In genomic region chr19:5727701-5728100, GRCm38 (mm10) we compare ENCODE assay signal across 8 mouse cellular contexts. TPM values are rescaled to one million over a fixed set of nuclear protein-coding genes. Genes with fewer than 3 reads are reported as not detected.
DNase-seq lines count a peak whose midpoint lies in the region; ATAC-seq and TF ChIP-seq lines count a peak whose summit lies in the region.

No protein-coding gene starts in this region.

- 5% methylated on average over 14 of the region's 14 CpGs for WGBS in forebrain, embryonic 10.5 days
- 1% methylated on average over 14 of the region's 14 CpGs for WGBS in heart, postnatal 0 days
- WGBS in liver, embryonic 15.5 days (ENCODE audit: insufficient replicate concordance), result 2% methylated on average over 14 of the region's 14 CpGs
- 2% methylated on average over 14 of the region's 14 CpGs for WGBS in stomach, embryonic 14.5 days

- peak overlapping the region; percentile 35 for H3ac ChIP-seq in C2C12 (ENCODE audit: control insufficient read depth, insufficient read length, low read depth)

- peak; percentile 40; the same call in 1 of the 2 replicates for TF ChIP-seq EP300 in heart, postnatal 0 days (IDR thresholded peaks at IDR 0.05; ENCODE audit: low read depth)

- no peaks in the 10 kb centered on the region for H3K9me3 ChIP-seq in forebrain, embryonic 10.5 days
- H3K9me3 ChIP-seq in heart, postnatal 0 days (replicated peaks; ENCODE audit: control insufficient read depth, low read length), result no peaks in the 10 kb centered on the region
- no peaks in the 10 kb centered on the region for H3K9me3 ChIP-seq in liver, embryonic 15.5 days (replicated peaks)
- H3K9me3 ChIP-seq in stomach, embryonic 14.5 days (ENCODE audit: control insufficient read depth, low read depth, low read length), result no peaks in the 10 kb centered on the region

- H3K4me1 ChIP-seq in brown adipose tissue, adult 24 weeks (ENCODE audit: control insufficient read depth, insufficient read depth, insufficient read length, low read length), result peaks cover 17% of the 10 kb centered on the region
- H3K4me1 ChIP-seq in forebrain, embryonic 10.5 days, result peaks cover 77% of the 10 kb centered on the region
- peaks cover 35% of the 10 kb centered on the region for H3K4me1 ChIP-seq in heart, postnatal 0 days (ENCODE audit: control insufficient read depth, insufficient read depth)
- peaks cover 82% of the 10 kb centered on the region for H3K4me1 ChIP-seq in liver, embryonic 15.5 days (replicated peaks)
- peaks cover 48% of the 10 kb centered on the region for H3K4me1 ChIP-seq in stomach, embryonic 14.5 days (ENCODE audit: control insufficient read depth, insufficient read depth, low read length)

- H3K4me2 ChIP-seq in heart, postnatal 0 days (ENCODE audit: low read depth, low read length), result peak overlapping the region; percentile 86
- peak overlapping the region; percentile 96 for H3K4me2 ChIP-seq in liver, embryonic 15.5 days
- H3K4me2 ChIP-seq in stomach, embryonic 14.5 days (replicated peaks; ENCODE audit: low read depth, low read length), result peak overlapping the region; percentile 96

- DNase-seq in forebrain, embryonic 10.5 days (ENCODE audit: extremely low spot score, low spot score), result peak; percentile 89
- peak; percentile 78 for DNase-seq in heart, postnatal 0 days (ENCODE audit: low spot score)
- peak; percentile 87 to 93 for DNase-seq in kidney, postnatal 25 days
- peak; percentile 90 for DNase-seq in neural tube, embryonic 10.5 days (ENCODE audit: extremely low spot score, low spot score)

- H3K27ac ChIP-seq in brown adipose tissue, adult 24 weeks (replicated peaks; ENCODE audit: low read depth, low read length), result peak overlapping the region; percentile 61
- H3K27ac ChIP-seq in forebrain, embryonic 10.5 days, result peak overlapping the region; percentile 49
- peak overlapping the region; percentile 95 for H3K27ac ChIP-seq in heart, postnatal 0 days (ENCODE audit: low read depth)
- peak overlapping the region; percentile 98 for H3K27ac ChIP-seq in liver, embryonic 15.5 days (replicated peaks)
- peak overlapping the region; percentile 48; the same call in 1 of the 2 replicates for H3K27ac ChIP-seq in stomach, embryonic 14.5 days (ENCODE audit: low read length)

- peaks cover 48% of the 10 kb centered on the region for H3K79me3 ChIP-seq in C2C12 (ENCODE audit: low read depth)

- H3K9ac ChIP-seq in heart, postnatal 0 days (replicated peaks; ENCODE audit: low read depth, low read length), result peak overlapping the region; percentile 21; the same call in 1 of the 2 replicates
- peak overlapping the region; percentile 97 for H3K9ac ChIP-seq in liver, embryonic 15.5 days
- H3K9ac ChIP-seq in stomach, embryonic 14.5 days (replicated peaks; ENCODE audit: low read depth, low read length), result peak overlapping the region; percentile 91; the same call in 1 of the 2 replicates

- ATAC-seq in heart, postnatal 0 days (ENCODE audit: insufficient read depth, low read depth), result no peak
- no peak for ATAC-seq in liver, embryonic 15.5 days (ENCODE audit: insufficient read depth)
- ATAC-seq in stomach, embryonic 14.5 days (ENCODE audit: insufficient number of reproducible peaks, insufficient read depth, low FRiP score, low read depth), result no peak

- TF ChIP-seq CTCF in C2C12 (IDR thresholded peaks at IDR 0.05; ENCODE audit: control insufficient read depth, insufficient read depth, insufficient read length), result peak; percentile 71
- TF ChIP-seq CTCF in heart, postnatal 0 days (IDR thresholded peaks at IDR 0.05; ENCODE audit: low read depth), result peak; percentile 95

- H3K4me3 ChIP-seq in C2C12 (ENCODE audit: insufficient read depth, poor library complexity, severe bottlenecking), result peak overlapping the region; percentile 85
- H3K4me3 ChIP-seq in brown adipose tissue, adult 24 weeks (ENCODE audit: insufficient read depth, low read depth, low read length), result peak overlapping the region; percentile 82
- peak overlapping the region; percentile 88 for H3K4me3 ChIP-seq in forebrain, embryonic 10.5 days
- peak overlapping the region; percentile 91 for H3K4me3 ChIP-seq in heart, postnatal 0 days (ENCODE audit: low read depth, low read length)
- peak overlapping the region; percentile 94 for H3K4me3 ChIP-seq in liver, embryonic 15.5 days (replicated peaks)
- H3K4me3 ChIP-seq in stomach, embryonic 14.5 days (ENCODE audit: low read depth, low read length), result peak overlapping the region; percentile 73

- H3K79me2 ChIP-seq in C2C12 (ENCODE audit: control insufficient read depth, insufficient read depth), result peaks cover 82% of the 10 kb centered on the region

- H3K36me3 ChIP-seq in C2C12 (ENCODE audit: control insufficient read depth, insufficient read depth), result peaks cover 20% of the 10 kb centered on the region
- H3K36me3 ChIP-seq in forebrain, embryonic 10.5 days (replicated peaks), result peaks cover 48% of the 10 kb centered on the region
- H3K36me3 ChIP-seq in heart, postnatal 0 days (replicated peaks; ENCODE audit: control insufficient read depth, insufficient read depth, low read length), result peaks cover 4% of the 10 kb centered on the region
- peaks cover 27% of the 10 kb centered on the region for H3K36me3 ChIP-seq in liver, embryonic 15.5 days (replicated peaks)
- H3K36me3 ChIP-seq in stomach, embryonic 14.5 days (ENCODE audit: control insufficient read depth, insufficient read depth, low read length), result peaks cover 6% of the 10 kb centered on the region; the same call in 1 of the 2 replicates

- no peaks in the 10 kb centered on the region for H3K27me3 ChIP-seq in C2C12 (ENCODE audit: control insufficient read depth, insufficient read depth, insufficient read length)
- H3K27me3 ChIP-seq in forebrain, embryonic 10.5 days (ENCODE audit: poor library complexity, severe bottlenecking), result peaks cover 17% of the 10 kb centered on the region
- no peaks in the 10 kb centered on the region for H3K27me3 ChIP-seq in heart, postnatal 0 days (ENCODE audit: control insufficient read depth, insufficient read depth, low read length)
- no peaks in the 10 kb centered on the region for H3K27me3 ChIP-seq in liver, embryonic 15.5 days
- no peaks in the 10 kb centered on the region for H3K27me3 ChIP-seq in stomach, embryonic 14.5 days (ENCODE audit: control insufficient read depth, insufficient read depth, low read length)

TF ChIP-seq in C2C12, 6 proteins besides CTCF, POLR2A, EP300 and RAD21:
- TF ChIP-seq USF1 (IDR thresholded peaks at IDR 0.05; ENCODE audit: low read depth), result no peak

RNA-seq across cellular contexts. Expression of gene Ehbp1l1, which starts 1.6 kb away (rescaled TPM):
- polyA plus RNA-seq in C2C12 (2012; fragmentation: generic; extraction: Trizol), result 62.1 TPM
- 45.3 and 47.1 TPM in 2 replicates for polyA plus RNA-seq in brown adipose tissue, adult 24 weeks (2012; ENCODE audit: insufficient read depth, insufficient read length, missing spikeins)
- 6.6 and 8.4 TPM in 2 replicates for polyA plus RNA-seq in forebrain, embryonic 10.5 days (2016; fragmentation: Nextera tagmentation; extraction: Ambion mirVana)
- 113 and 118 TPM in 2 replicates for total RNA-seq in heart, postnatal 0 days (2014; rRNA removed; ENCODE audit: low replicate concordance)
- 86.5 and 111 TPM in 2 replicates for polyA plus RNA-seq in heart, postnatal 0 days (2015; fragmentation: Nextera tagmentation; extraction: Ambion mirVana)
- 110 and 121 TPM in 2 replicates for polyA plus RNA-seq in liver, embryonic 15.5 days (2015; fragmentation: Nextera tagmentation; extraction: Ambion mirVana)
- polyA plus RNA-seq in stomach, embryonic 14.5 days (2014; fragmentation: Nextera tagmentation; extraction: Ambion mirVana), result 36.7 and 37.4 TPM in 2 replicates

RNA-seq across cellular contexts. Expression of gene Fam89b, which starts 1.8 kb away (rescaled TPM):
- polyA plus RNA-seq in C2C12 (2012; fragmentation: generic; extraction: Trizol), result 129 TPM
- 55.7 and 58.4 TPM in 2 replicates for polyA plus RNA-seq in brown adipose tissue, adult 24 weeks (2012; ENCODE audit: insufficient read depth, insufficient read length, missing spikeins)
- 120 and 127 TPM in 2 replicates for polyA plus RNA-seq in forebrain, embryonic 10.5 days (2016; fragmentation: Nextera tagmentation; extraction: Ambion mirVana)
- 118 and 140 TPM in 2 replicates for total RNA-seq in heart, postnatal 0 days (2014; rRNA removed; ENCODE audit: low replicate concordance)
- polyA plus RNA-seq in heart, postnatal 0 days (2015; fragmentation: Nextera tagmentation; extraction: Ambion mirVana), result 74.8 and 76.6 TPM in 2 replicates
- 39.3 and 39.8 TPM in 2 replicates for polyA plus RNA-seq in liver, embryonic 15.5 days (2015; fragmentation: Nextera tagmentation; extraction: Ambion mirVana)
- polyA plus RNA-seq in stomach, embryonic 14.5 days (2014; fragmentation: Nextera tagmentation; extraction: Ambion mirVana), result 92.4 and 98.4 TPM in 2 replicates

RNA-seq across cellular contexts. Expression of gene Ltbp3, which starts 13.0 kb away (rescaled TPM):
- 128 TPM for polyA plus RNA-seq in C2C12 (2012; fragmentation: generic; extraction: Trizol)
- polyA plus RNA-seq in brown adipose tissue, adult 24 weeks (2012; ENCODE audit: insufficient read depth, insufficient read length, missing spikeins), result 59.4 and 101 TPM in 2 replicates
- 2.6 and 4.9 TPM in 2 replicates for polyA plus RNA-seq in forebrain, embryonic 10.5 days (2016; fragmentation: Nextera tagmentation; extraction: Ambion mirVana)
- 60.0 and 73.4 TPM in 2 replicates for total RNA-seq in heart, postnatal 0 days (2014; rRNA removed; ENCODE audit: low replicate concordance)
- 15.4 and 16.3 TPM in 2 replicates for polyA plus RNA-seq in heart, postnatal 0 days (2015; fragmentation: Nextera tagmentation; extraction: Ambion mirVana)
- polyA plus RNA-seq in liver, embryonic 15.5 days (2015; fragmentation: Nextera tagmentation; extraction: Ambion mirVana), result 1.2 and 3.4 TPM in 2 replicates
- polyA plus RNA-seq in stomach, embryonic 14.5 days (2014; fragmentation: Nextera tagmentation; extraction: Ambion mirVana), result 33.8 and 35.2 TPM in 2 replicates

RNA-seq across cellular contexts. Expression of gene Kcnk7, which starts 23.5 kb away (rescaled TPM):
- 0.19 TPM for polyA plus RNA-seq in C2C12 (2012; fragmentation: generic; extraction: Trizol)
- polyA plus RNA-seq in brown adipose tissue, adult 24 weeks (2012; ENCODE audit: insufficient read depth, insufficient read length, missing spikeins), result not detected in 2 replicates
- 0.19 TPM in 1 of 2 replicates, not detected in the other for polyA plus RNA-seq in forebrain, embryonic 10.5 days (2016; fragmentation: Nextera tagmentation; extraction: Ambion mirVana)
- not detected in 2 replicates for total RNA-seq in heart, postnatal 0 days (2014; rRNA removed; ENCODE audit: low replicate concordance)
- polyA plus RNA-seq in heart, postnatal 0 days (2015; fragmentation: Nextera tagmentation; extraction: Ambion mirVana), result 0.30 and 0.34 TPM in 2 replicates
- polyA plus RNA-seq in liver, embryonic 15.5 days (2015; fragmentation: Nextera tagmentation; extraction: Ambion mirVana), result 0.15 and 0.28 TPM in 2 replicates
- polyA plus RNA-seq in stomach, embryonic 14.5 days (2014; fragmentation: Nextera tagmentation; extraction: Ambion mirVana), result 0.62 and 0.84 TPM in 2 replicates

RNA-seq across cellular contexts. Expression of gene Pcnx3, which starts 39.0 kb away (rescaled TPM):
- 28.0 TPM for polyA plus RNA-seq in C2C12 (2012; fragmentation: generic; extraction: Trizol)
- polyA plus RNA-seq in brown adipose tissue, adult 24 weeks (2012; ENCODE audit: insufficient read depth, insufficient read length, missing spikeins), result 19.6 and 26.2 TPM in 2 replicates
- 26.8 and 27.1 TPM in 2 replicates for polyA plus RNA-seq in forebrain, embryonic 10.5 days (2016; fragmentation: Nextera tagmentation; extraction: Ambion mirVana)
- 27.0 and 35.9 TPM in 2 replicates for total RNA-seq in heart, postnatal 0 days (2014; rRNA removed; ENCODE audit: low replicate concordance)
- 6.1 and 6.7 TPM in 2 replicates for polyA plus RNA-seq in heart, postnatal 0 days (2015; fragmentation: Nextera tagmentation; extraction: Ambion mirVana)
- 9.2 and 12.1 TPM in 2 replicates for polyA plus RNA-seq in liver, embryonic 15.5 days (2015; fragmentation: Nextera tagmentation; extraction: Ambion mirVana)
- 29.8 and 32.1 TPM in 2 replicates for polyA plus RNA-seq in stomach, embryonic 14.5 days (2014; fragmentation: Nextera tagmentation; extraction: Ambion mirVana)

Comparison
In these comparisons a context has a peak if more than half of its experiments do, and no peak if none do; other contexts are left out.
1. H3K27ac ChIP-seq: peak in every context shown above with its lines; median percentile 98 in liver, embryonic 15.5 days; 95 in heart, postnatal 0 days; 61 in brown adipose tissue, adult 24 weeks; 49 in forebrain, embryonic 10.5 days; 48 in stomach, embryonic 14.5 days.
2. H3K9ac ChIP-seq: peak in every context shown above with its lines; median percentile 97 in liver, embryonic 15.5 days; 91 in stomach, embryonic 14.5 days; 21 in heart, postnatal 0 days.